Mouse (Mus musculus) retina, embryonic 14.5 days (tissue): ENCODE measurements around the gene Nek11.
A peak's percentile ranks its signal among the peaks of the same experiment; 100 is the strongest.

Experiments
- DNase-seq: peaks from one replicate; pipeline ENCODE4 v3.0.0-alpha.2; 2015; ENCODE audit warnings: low spot score

The Nek11 gene

DNA sequence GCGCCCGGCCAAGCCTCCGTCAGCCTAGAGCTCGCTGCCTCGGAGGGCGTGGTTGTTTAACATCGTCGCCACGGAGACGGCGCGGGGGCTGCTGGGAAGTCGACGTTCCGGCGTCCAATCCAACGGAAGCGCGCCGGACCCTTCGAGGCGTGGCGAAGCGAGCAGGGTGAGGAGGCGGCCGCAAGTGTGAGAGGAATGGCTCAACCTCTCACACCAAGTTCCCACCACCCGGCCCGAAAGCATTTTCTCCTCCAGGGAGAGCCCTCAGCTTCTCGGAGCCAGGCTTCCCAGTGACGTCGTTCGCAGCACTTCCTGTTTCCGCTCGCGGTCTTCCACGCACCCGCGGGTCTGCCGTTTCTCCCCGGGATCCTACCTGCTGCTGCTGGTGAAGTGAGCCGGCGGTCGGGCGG lies at the start of gene Nek11, which contains the start of gene Aste1:
Gene Nek11 (minus strand): TSS at position 307 of the 410 bp plus-strand sequence.
Gene Aste1 (plus strand): TSS at position 175 of the 410 bp plus-strand sequence.
- peak; percentile 93 for DNase-seq

DNA sequence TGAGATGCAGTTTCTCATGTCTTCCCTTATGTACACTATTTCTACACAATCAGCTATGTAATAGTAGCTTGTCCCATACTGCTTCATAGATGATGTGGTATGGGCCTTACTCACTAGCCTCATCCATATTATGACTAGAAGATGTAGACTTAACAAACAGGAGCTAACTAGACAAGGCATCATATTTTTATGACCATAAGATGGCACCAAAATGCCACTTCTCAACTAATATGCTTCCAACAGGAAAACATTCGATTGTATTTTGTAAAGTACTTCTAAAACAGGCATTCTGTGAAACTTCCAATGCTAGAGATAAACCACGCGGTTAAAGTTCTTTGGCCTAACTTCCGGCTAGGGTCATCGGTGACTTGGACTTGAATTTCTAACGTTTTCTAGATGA lies 13.2 kb upstream of the Nek11 start:
- DNase-seq: no peak

DNA sequence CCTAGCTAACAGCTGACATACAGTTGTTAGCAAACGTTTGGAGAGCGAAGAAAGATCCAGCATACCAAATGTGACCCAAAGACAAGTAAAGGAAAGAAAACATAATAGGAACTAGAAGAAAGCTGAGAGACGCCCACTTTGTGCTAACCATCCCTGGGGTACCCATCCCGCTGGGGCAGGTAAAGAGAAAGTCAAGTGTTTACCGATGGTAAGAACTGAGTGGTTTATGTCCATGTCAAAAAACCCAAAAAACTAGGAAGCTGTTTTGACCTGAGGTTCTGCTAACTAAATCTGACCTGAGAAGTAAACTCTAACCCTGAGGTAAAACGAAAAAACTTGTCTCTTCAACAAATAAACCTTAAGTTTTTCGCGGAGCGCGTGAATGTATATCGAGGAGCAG lies 604 bp downstream of the Nek11 start:
- no peak for DNase-seq

- no peak for DNase-seq
Observed at GRCm38 (mm10) chr9:105390616-105391015, 4.7 kb downstream of the Nek11 start.

DNA sequence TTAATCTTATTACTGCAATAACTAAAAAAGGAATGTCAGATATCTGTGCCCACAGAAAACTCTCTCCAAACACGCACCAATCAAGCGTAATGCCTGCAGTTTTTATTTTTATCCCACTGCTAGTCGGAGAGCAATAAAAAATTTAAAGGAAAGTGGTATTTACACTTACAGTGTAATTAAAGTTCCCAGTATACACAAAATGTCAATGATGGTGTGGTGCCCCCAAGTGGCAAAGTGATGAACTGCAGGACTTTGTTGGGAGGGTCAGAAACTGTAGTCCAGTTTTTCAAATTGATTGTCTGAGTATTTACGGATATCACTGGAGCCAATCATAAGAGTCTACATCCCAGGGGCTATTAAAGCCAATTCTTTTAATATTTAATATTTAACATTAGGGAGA lies 6.0 kb downstream of the Nek11 start:
- DNase-seq: peak; percentile 84

DNA sequence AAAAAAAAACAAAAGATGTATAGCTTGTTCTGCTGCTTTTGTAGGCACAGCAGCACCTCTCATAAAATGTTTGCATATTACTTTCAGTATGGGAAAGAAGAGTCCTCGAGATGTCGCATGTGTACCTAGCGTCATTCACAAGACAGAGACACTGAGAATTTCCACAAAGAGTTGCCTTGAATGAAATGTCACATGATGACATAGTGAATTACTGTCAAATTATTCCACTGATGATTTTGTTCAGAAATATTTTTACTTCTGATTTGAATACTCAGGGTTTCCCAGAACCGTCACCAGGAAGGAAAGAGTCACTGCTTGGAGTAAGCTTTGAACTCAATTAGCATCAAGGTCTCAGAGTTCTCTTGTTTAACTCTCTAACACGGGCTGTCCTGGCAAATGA lies 7.9 kb downstream of the Nek11 start:
- DNase-seq: no peak

DNA sequence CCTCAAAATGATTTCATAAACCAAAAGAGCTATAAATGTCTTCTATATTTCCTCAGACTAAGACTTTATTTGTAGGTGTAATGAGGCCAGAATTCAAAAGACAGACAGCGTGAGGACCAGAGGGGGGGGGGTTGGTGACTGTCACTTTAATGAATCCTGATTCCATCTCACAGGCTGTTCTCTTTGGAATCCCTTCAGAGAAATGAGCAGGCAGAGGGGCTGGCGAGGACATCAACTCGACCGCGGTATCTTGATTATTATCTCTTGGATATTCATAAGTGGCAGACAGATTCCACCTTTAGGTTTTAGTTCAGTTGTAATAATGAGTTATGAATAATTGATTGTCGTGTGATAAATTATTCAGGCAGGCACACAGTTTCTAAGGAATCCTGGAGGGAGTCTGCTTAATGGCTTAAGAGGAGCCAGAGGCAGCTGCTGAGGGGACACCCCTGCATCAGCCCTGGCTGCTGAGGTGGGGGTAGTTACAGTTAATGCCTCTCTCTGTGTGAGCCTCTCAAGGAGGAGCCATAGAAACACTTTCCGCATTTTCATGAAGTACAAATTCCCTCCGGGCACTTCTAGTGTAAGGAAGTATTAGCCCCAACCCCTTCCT lies 15.7 kb downstream of the Nek11 start:
- DNase-seq: peak; percentile 64

- no peak for DNase-seq
Observed at GRCm38 (mm10) chr9:105377622-105378021, 17.7 kb downstream of the Nek11 start.

DNA sequence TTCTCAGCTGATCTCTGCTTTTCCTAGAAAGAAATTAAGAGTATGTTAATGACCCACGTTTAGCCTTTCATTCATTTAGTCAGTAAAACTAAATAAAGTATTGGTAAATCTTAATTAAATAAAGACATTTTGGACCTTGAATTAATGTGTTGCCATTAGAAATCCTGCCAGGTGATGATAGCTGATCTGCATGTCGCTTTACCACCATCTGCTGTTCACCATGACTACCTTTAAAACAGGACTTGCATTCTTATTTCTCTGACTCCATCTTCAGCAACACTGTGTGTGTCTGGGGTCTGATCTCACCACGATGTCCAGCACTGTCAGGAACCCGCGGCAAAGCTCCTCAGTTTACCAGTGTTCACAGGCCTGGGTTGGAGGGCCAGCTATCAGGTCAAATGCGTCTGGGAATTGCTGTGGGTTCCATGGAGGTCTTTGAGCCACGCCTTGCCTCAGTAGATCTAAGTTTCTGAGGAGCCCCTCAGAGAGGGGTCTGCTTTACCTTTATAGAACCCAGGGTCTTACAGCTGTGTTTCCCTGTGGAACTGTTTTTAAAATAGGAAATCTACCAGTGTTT lies 18.3 kb downstream of the Nek11 start:
- DNase-seq: no peak

DNA sequence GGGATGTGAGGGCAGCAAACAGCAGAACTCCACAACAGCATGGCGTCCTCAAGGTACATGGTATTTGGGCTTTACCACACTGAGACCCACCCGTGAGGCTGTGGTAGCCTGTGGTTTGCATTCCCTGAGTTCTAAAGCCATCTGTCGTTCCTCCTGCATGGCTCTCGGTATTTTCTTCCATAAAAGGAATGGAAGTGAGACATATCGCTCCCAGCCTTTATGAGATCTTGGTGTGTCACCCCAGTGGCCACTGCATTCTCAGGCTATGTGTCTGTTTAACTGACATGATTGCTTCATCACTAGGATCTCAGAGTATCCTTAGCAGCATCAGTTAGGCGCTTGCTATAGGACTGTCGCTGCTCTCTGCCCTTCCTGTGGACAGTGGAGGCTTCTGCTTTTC lies 18.9 kb downstream of the Nek11 start:
- no peak for DNase-seq

DNA sequence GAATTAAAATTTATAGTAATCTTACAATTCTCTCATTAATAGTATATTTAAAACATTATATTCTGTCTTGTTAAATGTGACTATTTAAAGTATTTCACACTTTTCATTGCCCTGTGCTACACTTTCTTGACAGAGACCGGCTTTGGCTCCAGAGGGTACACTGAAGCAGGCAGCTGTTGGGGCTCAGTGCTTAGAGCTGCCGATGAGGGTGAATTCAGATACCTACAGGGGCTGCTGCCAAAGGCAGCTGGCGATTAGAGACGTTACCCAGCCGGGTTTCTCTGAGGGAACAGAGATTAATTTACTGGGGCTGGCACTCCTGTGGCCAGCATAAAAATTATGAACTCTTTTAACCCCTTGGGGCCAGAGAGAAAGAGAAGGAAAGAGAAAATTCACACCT lies 21.0 kb downstream of the Nek11 start:
- no peak for DNase-seq

GRCm38 (mm10) chr9:105368605-105369004 lies 26.7 kb downstream of the Nek11 start:
- no peak for DNase-seq

DNA sequence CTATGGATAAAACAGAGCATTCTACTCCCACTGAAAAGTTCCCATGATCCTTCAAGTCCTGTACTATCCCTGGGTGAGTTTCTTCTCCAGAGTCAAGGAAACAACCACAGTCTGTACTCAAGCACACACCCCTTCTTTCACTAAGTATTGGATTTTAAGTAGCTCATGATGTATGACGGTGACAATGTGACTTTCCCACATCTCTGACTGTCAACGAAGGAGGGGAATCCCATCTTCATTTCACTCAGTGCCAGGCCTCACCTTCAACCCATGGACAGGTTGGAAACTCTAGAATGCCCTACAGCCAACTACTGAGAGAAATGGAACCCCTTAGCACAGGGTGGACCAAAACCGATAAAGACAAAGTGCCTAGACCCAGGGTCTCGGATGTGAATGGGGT lies 29.1 kb downstream of the Nek11 start:
- DNase-seq: no peak

DNA sequence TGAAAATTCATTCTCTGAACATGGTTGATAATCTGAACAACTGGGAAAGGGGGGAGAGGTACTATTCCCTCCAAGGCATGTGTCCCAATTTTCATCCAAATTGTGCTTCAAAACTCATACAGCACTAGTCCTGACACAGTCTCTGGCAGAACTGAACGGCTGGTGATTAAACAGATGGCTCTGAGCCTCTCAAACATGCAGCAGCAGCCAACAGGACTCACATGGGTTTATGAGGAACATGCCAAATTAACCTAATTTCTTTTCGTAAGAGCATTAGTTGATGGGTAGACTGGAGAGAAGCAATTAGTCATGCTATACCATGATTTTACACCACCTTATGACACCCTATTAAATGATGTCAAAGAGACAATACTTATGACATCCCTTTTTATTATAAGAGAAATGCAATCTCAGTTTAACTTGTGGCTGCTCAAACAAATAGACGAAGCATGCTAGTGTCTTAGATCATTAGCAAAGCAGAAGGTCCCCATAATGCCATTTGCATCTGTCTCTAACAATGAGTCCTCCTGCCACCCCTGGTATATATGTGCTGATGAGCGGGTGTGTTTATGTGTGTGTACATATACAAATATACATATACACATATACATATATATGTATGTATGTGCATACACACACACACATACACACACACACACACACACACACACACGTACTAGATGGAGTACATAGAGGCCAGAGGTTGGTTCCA lies 31.6 kb downstream of the Nek11 start:
- DNase-seq: no peak

- DNase-seq: no peak
Observed at GRCm38 (mm10) chr9:105362181-105362580, 33.1 kb downstream of the Nek11 start.

- peak; percentile 50 for DNase-seq
Observed at GRCm38 (mm10) chr9:105349034-105349433, 46.3 kb downstream of the Nek11 start.

GRCm38 (mm10) chr9:105348242-105349031 lies 46.9 kb downstream of the Nek11 start:
- DNase-seq: no peak

DNA sequence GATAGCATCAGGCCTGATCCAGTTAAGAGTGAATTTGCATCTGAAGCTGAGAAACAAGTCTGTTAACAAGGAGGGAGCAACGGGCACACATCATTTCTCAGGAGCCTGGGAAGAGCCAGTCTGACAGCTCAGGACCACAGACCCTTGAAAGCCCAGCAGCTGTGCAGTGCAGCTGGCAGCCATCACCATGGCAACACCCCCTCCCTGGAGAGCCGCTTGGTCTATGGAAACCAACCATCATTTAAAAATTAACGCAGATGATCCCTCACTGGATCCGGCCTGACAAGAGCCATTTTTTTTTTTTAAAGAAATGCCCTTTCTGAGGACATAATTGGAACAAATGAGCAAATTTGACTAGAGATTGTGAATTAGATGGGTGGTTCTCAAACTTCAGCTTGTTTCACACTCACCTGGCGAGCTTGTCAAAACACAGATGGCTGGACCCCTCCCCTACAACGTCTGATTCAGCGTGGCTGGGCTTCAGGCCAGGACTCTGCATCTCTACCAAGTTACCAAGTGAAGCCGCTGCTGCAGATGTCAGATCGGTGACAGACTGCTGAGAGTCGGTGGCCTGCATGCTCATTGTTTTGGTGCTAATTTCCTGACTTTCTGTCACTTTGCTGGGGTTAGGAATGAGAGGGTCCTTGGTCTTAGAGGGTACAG lies 52.2 kb downstream of the Nek11 start:
- peak; percentile 60 for DNase-seq

DNA sequence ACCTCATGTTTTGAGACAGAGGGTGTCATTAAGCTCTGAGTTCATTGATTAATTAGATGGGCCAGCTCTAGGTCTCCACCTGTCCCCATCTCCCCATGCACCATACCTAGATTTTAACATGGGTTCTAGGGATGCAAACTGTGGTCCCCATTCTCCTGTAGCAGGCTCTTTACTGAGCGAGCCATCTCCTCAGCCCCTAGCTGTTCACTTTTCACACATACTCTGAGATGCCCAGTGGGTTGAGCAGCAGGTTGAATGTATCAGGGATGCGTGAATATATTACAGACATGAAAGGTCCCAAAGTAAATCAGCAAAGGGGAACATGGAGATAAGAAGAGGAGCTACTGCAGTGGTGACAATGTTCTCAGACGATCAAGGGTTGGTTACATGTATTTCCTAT lies 52.8 kb downstream of the Nek11 start:
- DNase-seq: no peak

DNA sequence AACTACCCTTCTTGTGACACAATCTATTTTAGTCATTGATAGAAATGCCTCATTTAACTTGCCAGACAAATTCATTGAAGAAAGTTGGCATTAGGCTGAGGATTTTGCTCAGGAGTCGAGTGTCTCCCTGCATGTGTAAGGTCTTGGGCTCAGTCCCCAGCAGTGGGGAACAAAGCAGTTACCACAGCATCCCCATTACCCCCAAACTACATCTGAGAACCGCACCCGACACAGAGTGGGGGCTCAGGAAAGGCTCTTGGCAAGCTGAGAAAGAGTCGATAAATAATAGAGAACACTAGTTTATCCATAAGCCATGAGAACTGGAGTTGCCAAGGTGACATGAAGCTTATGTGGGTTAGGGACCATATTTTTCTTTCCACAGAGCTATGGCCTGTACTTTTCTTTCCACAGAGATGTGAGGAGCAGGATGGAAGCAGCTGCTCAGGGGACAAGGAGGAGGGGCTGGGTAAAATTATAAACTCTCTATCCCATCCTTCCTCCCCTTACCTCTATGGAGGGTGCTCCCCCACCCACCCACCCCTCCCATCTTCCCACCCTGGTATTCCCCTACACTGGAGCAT lies 62.8 kb downstream of the Nek11 start:
- DNase-seq: no peak

DNA sequence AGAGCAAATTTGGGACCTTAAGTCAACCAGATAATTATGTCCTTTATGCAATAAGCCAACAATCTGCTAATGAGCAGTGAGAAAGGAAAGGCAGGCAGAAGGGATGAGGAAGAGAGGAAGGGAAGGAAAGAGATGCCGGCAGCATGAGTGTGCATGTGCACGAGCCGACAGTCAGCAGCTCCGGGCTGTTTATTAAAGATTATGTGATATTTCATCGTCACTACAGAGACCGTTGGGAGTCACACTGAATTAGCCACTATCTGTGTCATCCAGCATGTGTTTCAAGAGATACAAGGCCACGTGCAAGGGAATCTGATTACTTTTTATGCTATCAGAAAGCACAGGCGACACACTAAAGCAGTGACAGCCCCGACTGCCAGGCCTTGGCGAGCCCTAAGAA lies 73.5 kb downstream of the Nek11 start:
- DNase-seq: no peak

- DNase-seq: peak; percentile 22
Observed at GRCm38 (mm10) chr9:105313250-105313649, 82.1 kb downstream of the Nek11 start.
